Mouse (Mus musculus) inflammation-experienced regulatory T-cells, adult 6 months (primary cell): Measurements from ENCODE around the gene Acot3. TPM values are rescaled to one million over a fixed set of nuclear protein-coding genes. Genes with fewer than 3 reads are reported as not detected.

Source experiments
- ATAC-seq: one replicate; pipeline ENCODE4 v1.8.0; 2017
- polyA plus RNA-seq, 3 experiments: library from polyadenylated mRNA; unstranded; fragments of 100-300 nt; shearing (Covaris generic); gene quantifications; one replicate each; pipeline ENCODE4 v1.2.1; 2017

Acot3 gene
- polyA plus RNA-seq, 3 experiments from 2014 or later, result not detected

DNA sequence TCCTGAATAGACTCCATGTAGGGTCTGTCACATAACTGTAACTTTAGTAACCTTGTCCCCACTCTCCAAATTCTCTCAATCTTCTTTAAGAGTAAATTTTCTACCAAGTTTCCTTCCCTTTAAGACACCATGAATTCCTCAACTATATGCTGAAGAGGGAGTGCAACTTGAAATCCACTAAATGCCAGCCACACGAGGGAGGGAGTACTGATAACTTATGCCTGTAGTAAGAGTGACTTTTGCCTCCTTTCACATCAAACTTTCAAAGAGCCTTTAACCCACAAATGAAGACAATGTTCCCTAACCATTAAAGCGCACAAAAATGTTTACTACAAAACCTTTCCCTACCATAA, 49.5 kb downstream of the Acot3 start:
- ATAC-seq, result no peak

DNA sequence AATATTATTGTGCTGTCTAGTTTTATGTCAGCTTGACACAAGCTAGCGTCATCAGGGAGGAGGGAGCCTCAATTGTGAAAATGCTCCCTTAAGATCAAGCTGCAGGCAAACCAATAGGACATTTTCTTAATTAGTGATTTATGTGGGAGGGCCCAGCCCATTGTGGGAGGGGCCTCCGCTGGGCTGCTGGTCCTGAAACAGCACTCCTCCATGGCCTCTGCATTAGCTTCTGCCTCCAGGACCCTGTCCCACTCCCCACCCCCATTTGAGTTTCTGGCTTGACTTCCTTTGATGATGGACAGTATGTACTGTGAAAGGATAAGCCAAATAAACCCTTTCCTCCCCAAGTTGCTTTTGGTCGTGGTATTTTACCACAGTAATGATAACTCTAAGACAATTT, 55.1 kb downstream of the Acot3 start:
- ATAC-seq, result no peak

DNA sequence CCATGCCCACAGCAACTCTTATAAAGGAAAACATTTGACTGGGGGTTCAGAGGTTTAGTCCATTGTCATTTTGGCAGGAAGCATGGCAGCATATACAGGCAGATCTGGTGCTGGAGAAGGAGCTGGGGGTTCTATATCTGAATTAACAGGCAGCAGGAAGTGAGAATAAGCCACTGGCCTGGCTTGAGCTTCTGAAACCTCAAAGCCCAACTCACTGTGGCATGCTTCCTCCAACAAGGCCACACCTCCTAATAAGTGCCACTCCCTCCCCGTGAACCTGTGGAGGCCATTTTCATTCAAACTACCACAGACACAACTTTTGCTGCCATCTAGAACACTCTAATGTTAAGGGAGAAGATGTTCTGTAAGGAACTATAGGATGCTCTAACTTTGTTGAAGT, 55.7 kb downstream of the Acot3 start:
- ATAC-seq, result no peak

DNA sequence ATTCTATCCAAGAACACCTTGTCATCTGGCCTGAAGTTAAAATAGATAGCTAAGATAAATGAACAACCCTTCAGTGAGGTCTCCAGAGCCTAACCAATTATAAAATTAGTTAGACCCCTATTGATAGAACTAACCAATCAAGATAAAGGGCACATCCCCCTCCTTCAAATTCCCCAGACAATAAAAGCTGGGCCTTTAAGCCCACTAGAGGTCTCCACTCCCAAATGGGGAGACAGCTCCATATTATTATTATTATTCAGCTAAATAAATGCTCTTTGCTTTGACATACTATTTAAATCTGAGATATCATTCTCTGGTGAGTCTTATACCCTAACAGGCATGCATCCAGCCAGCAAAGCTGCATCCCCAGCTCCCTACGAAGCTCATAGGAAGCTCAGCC, 58.0 kb downstream of the Acot3 start:
- ATAC-seq, result no peak

Other genes with a start within 250 kb of the Acot3 start
- 10 to 100 TPM; 30.5 to 42.4 (median 37.2) TPM for gene Numb, start 130.2 kb upstream of the Acot3 start, polyA plus RNA-seq
- gene Riox1, start 101.5 kb upstream of the Acot3 start, polyA plus RNA-seq, result 1 to 10 TPM; 1.3 to 2.2 (median 2.0) TPM
- gene Heatr4, start 67.3 kb upstream of the Acot3 start, polyA plus RNA-seq, result not detected
- 10 to 100 TPM; 24.2 to 35.2 (median 24.9) TPM for gene Acot2, start 64.3 kb upstream of the Acot3 start, polyA plus RNA-seq
- gene Acot1, start 42.7 kb upstream of the Acot3 start, polyA plus RNA-seq, result not detected
- gene Acot4, start 13.8 kb upstream of the Acot3 start, polyA plus RNA-seq, result under 1 TPM in 1 of 3 experiments, not detected in 2; 0.16 TPM
- gene Gm49366, start 13.2 kb upstream of the Acot3 start, polyA plus RNA-seq, result not detected
- not detected for gene Acot5, start 17.2 kb downstream of the Acot3 start, polyA plus RNA-seq
- 1 to 10 TPM in 1 of 3 experiments, under 1 TPM in 2; 0.38 to 1.0 (median 0.47) TPM for gene Acot6, start 48.5 kb downstream of the Acot3 start, polyA plus RNA-seq
- 1 to 10 TPM in 1 of 3 experiments, not detected in 2; 1.0 TPM for gene Dnal1, start 62.2 kb downstream of the Acot3 start, polyA plus RNA-seq
- under 1 TPM in 2 of 3 experiments, not detected in 1; 0.40 to 0.44 TPM for gene Pnma1, start 96.3 kb downstream of the Acot3 start, polyA plus RNA-seq
- 1 to 10 TPM; 3.9 to 9.5 (median 7.2) TPM for gene Elmsan1, start 166.7 kb downstream of the Acot3 start, polyA plus RNA-seq
- 10 to 100 TPM; 39.1 to 48.8 (median 47.6) TPM for gene Ptgr2, start 233.1 kb downstream of the Acot3 start, polyA plus RNA-seq